Mouse (Mus musculus): ENCODE measurements around the gene Vasp.
A peak's percentile ranks its signal among the peaks of the same experiment; 100 is the strongest.

Gene Vasp

GRCm38 (mm10) chr7:19269721-19270441 lies 1.7 kb downstream of the Vasp start:
- DNase-seq: peak; percentile 30

- peak; percentile 25 for DNase-seq
Observed at GRCm38 (mm10) chr7:19268993-19269681, 2.5 kb downstream of the Vasp start.

- DNase-seq: no peak
Observed at GRCm38 (mm10) chr7:19267051-19267450, 4.6 kb downstream of the Vasp start.

- peak; percentile 59 for DNase-seq
Observed at GRCm38 (mm10) chr7:19265928-19266822, 5.4 kb downstream of the Vasp start.

GRCm38 (mm10) chr7:19265147-19265546 lies 6.5 kb downstream of the Vasp start:
- no peak for DNase-seq

- DNase-seq: no peak
Observed at GRCm38 (mm10) chr7:19258336-19258735, 13.3 kb downstream of the Vasp start.

GRCm38 (mm10) chr7:19257390-19258022 lies 14.1 kb downstream of the Vasp start:
- DNase-seq: peak; percentile 19

GRCm38 (mm10) chr7:19256567-19256966 lies 15.1 kb downstream of the Vasp start:
- DNase-seq: peak; percentile 30

- DNase-seq: no peak
Observed at GRCm38 (mm10) chr7:19255395-19255794, 16.2 kb downstream of the Vasp start.

GRCm38 (mm10) chr7:19253437-19253836 lies 18.2 kb downstream of the Vasp start:
- no peak for DNase-seq

GRCm38 (mm10) chr7:19252078-19252477 lies 19.5 kb downstream of the Vasp start:
- DNase-seq: no peak

GRCm38 (mm10) chr7:19247511-19247910 lies 24.1 kb downstream of the Vasp start:
- no peak for DNase-seq

- no peak for DNase-seq
Observed at GRCm38 (mm10) chr7:19246855-19247254, 24.8 kb downstream of the Vasp start.

- DNase-seq: no peak
Observed at GRCm38 (mm10) chr7:19245083-19245482, 26.5 kb downstream of the Vasp start.

- no peak for DNase-seq
Observed at GRCm38 (mm10) chr7:19243858-19244257, 27.8 kb downstream of the Vasp start.

GRCm38 (mm10) chr7:19242005-19242404 lies 29.6 kb downstream of the Vasp start:
- DNase-seq: no peak

GRCm38 (mm10) chr7:19240905-19241463 lies 30.6 kb downstream of the Vasp start:
- DNase-seq: no peak

GRCm38 (mm10) chr7:19239986-19240385 lies 31.6 kb downstream of the Vasp start:
- no peak for DNase-seq

GRCm38 (mm10) chr7:19239423-19239822 lies 32.2 kb downstream of the Vasp start:
- peak; percentile 89 for DNase-seq

- no peak for DNase-seq
Observed at GRCm38 (mm10) chr7:19238344-19238743, 33.3 kb downstream of the Vasp start.

- no peak for DNase-seq
Observed at GRCm38 (mm10) chr7:19236411-19236810, 35.2 kb downstream of the Vasp start.

- no peak for DNase-seq
Observed at GRCm38 (mm10) chr7:19235092-19235671, 36.4 kb downstream of the Vasp start.
